23 mouse cellular contexts compared by ENCODE assay signal in genomic region chr6:97951711-97952110, GRCm38 (mm10).
"Had no signal": no experiment of that assay in that cellular context is flagged by ENCODE, and none has a peak within 500 bp of the region (broad histone marks: within the 10 kb centered on the region; RNA-seq: fewer than 3 reads in every experiment).

No protein-coding gene starts in this region.

- H3K36me3 ChIP-seq: heart, embryonic 15.5 days; hindbrain, embryonic 10.5 days; hindbrain, embryonic 12.5 days; intestine, embryonic 15.5 days; limb, embryonic 13.5 days; limb, embryonic 15.5 days; liver, embryonic 12.5 days had no signal

- H3K27me3 ChIP-seq: heart, embryonic 13.5 days; heart, embryonic 15.5 days; hindbrain, embryonic 12.5 days; intestine, embryonic 15.5 days; limb, embryonic 13.5 days; limb, embryonic 15.5 days; liver, embryonic 12.5 days had no signal

- H3K4me3 ChIP-seq: heart, adult 2 months; heart, embryonic 13.5 days; heart, embryonic 15.5 days; hindbrain, embryonic 10.5 days; hindbrain, embryonic 12.5 days; intestine, embryonic 15.5 days; limb, embryonic 13.5 days; limb, embryonic 15.5 days; liver, embryonic 12.5 days had no signal

- H3K9ac ChIP-seq: heart, embryonic 13.5 days; heart, embryonic 15.5 days; hindbrain, embryonic 12.5 days; hindbrain, embryonic 14.5 days; intestine, embryonic 15.5 days; limb, embryonic 13.5 days; limb, embryonic 15.5 days; liver, embryonic 12.5 days; liver, embryonic 14.5 days had no signal

- H3K27ac ChIP-seq: heart, adult 2 months; heart, embryonic 13.5 days; heart, embryonic 15.5 days; hindbrain, embryonic 10.5 days; hindbrain, embryonic 12.5 days; hindbrain, embryonic 14.5 days; intestine, embryonic 15.5 days; limb, embryonic 15.5 days; liver, embryonic 12.5 days; liver, embryonic 14.5 days had no signal

- DNase-seq: gastrocnemius, postnatal 14 days; gastrocnemius, postnatal 36 days; heart, adult 11 months; heart, adult 2 months; heart, postnatal 14 days; heart, postnatal 4 days; kidney, adult 18-20 months; kidney, adult 8-10 months; kidney, postnatal 10 days; kidney, postnatal 25 days; layer of hippocampus, adult 9-11 months; layer of hippocampus, postnatal 36 days; left cerebral cortex, postnatal 4 days had no signal

- H3K9me3 ChIP-seq: heart, embryonic 13.5 days; heart, embryonic 15.5 days; hindbrain, embryonic 10.5 days; hindbrain, embryonic 12.5 days; intestine, embryonic 15.5 days; limb, embryonic 13.5 days; limb, embryonic 15.5 days; liver, embryonic 12.5 days had no signal

- H3K4me1 ChIP-seq: hindbrain, embryonic 12.5 days; intestine, embryonic 15.5 days; limb, embryonic 15.5 days had no signal
